Mouse (Mus musculus) kidney, adult 8-10 months (tissue): ENCODE measurements around the gene Etfa.

Experiments used
- DNase-seq, 2 experiments: peaks; one replicate each; pipeline ENCODE4 v3.0.0; 2022

Etfa gene

DNA sequence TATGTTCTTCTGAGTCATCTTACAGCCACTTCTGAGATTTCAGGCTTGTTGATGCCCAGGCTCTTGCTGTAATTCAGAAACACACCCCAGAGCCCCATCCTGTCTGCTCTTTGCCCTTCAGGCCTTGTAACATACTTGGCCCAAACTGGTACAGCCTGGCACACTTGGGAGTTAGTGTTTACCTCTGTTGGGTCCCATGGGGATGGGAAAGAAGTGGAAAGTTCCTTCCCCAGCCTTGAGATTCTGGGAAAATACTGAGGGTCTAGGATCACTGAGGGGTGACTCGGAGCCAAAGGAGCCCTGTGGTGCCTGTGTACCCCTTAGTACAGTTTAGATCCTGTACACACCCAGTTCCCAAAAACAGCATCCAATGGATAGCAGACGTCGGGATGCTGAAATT is 90.3 kb downstream of the Etfa start:
- no peak for DNase-seq

DNA sequence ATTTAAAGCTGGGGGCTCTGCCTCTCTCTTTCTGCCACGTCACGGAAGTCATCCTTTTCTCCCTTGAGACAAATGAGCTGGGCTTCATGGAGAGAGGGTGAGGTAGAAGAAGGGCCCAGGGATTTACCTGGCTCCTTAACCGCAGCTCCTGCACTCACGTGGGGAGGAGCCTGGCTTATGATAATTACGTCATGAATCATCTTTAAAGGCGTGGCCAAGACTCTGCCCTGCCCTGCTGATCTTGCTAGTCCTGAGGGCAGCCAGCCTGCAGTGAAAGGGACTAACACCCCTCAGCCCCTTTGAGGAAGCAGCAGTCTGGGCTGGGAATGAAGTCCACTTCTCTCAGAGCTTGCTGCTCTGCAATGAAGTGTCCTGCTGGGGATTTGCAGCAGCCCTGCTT is 100.9 kb downstream of the Etfa start:
- DNase-seq: no peak

DNA sequence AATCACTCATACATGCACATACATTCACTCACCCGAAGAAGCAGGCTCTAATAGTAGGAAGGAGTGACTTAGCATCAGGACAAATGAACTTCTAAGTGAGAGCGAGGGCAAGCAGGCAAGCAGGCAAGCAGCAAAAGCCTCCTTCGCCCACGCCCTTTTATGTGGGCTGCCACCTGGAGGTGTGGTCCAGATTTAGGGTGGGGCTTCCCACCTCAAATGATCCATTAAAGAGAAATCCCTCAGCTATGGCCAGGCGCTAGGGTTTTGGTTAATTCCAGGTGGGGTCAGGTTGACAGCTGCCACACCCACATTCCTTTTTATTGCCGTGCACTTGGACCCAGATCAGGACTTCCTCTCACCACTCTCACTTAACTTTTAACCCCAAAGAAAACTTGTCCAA is 101.6 kb downstream of the Etfa start:
- no peak for DNase-seq

DNA sequence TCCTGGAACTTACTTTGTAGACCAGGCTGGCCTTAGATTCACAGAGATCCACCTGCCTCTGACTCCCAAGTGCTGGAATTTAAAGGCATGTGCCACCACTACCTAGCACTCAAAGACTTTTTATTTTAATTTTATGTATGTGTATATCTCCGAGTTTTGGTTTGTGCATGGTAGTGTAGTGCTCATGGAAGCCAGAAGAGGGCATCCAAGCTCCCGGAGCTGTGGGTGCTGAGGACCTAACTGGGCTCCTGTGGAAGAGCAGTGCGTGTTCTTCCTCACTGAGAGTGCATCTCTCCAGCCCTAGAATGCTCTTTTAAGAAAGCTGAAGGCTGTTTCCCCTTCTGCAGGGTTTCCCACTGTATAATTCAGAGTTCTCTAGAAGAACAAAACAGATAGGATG is 102.2 kb downstream of the Etfa start:
- DNase-seq: no peak

DNA sequence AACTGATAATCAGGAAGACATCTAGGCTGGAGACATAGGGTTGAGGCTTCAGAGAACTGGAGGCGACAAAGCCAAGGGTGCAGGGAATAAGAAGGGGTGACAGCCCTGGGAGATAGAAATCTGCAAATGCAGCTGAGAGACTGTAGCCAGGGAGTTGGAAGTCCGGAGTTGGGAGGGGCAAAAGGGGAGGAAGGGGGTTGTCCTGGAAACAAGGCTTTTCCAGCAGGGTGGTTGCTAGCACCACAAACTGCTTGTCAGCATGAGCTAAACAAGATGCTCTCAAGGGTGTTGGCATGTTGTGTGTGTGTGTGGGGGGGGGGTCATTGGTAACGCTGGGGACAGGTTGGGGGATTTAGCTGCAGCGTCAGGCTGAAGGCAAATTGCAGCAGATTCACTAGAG is 103.2 kb downstream of the Etfa start:
- no peak for DNase-seq

DNA sequence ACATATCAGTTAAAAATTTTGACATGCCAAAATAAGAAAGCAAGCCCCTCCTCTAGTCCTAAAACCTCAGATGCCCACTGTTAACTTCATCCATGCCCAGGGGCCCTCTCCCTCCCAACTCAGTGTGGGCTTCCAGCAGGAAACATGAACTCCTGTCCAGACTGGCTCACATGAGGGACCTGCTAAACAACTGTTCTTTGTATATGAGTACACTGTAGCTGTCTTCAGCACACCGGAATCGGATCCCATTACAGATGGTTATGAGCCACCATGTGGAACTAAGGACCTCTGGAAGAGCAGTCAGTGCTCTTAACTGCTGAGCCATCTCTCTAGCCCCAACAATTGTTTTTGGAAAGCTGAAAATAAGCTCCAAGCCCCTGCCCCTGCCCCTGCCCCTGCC is 105.3 kb downstream of the Etfa start:
- no peak for DNase-seq

DNA sequence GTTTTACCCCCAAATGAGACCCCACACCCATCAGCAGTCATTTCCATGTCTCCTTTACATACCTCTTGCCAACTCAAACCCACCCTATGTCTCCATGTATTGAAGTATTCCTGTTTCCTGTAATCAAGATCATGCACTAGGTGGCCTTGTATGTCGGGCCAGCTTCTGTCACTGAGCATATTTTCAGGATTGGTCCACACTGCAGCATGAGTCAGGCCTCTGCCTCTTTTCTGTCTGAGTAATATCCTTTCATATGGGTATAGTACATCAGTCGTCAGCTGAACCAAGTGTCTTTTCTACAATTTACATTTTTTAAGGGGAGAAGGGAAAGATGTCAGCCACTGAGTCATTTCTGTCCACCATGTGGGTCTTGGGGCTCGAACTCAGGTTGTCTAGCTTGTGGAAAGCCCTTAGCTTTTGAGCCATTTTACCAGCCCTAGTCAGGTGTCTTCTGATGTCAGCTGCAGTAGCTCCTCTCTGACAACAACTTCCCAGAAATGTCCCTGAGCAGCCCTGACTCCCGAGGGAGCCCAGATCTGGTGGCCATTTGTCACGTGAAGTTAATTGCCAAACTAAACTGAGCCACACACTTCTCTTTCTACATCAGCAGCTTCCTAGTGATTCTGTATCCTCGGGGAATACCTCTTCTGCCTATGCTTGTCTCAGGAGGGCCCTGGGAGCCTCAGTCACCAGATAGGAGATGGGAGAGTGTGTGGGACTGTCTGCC is 106.9 kb downstream of the Etfa start:
- DNase-seq: no peak
